Mouse (Mus musculus) G1E (cell line): ENCODE data around the gene Akap11.

Experiments
- CTCF ChIP-seq: IDR thresholded peaks from 2 replicates; pipeline ENCODE4 v1.5.1; 2012; ENCODE audit warnings: low read depth, low read length, inconsistent platforms, mixed read lengths
- POLR2AphosphoS5 ChIP-seq: IDR thresholded peaks from 2 replicates; pipeline ENCODE4 v1.6.1; 2012; ENCODE audit warnings: low read depth, low read length, inconsistent platforms; ENCODE audit not compliant: insufficient replicate concordance
- TAL1 ChIP-seq: conservative IDR thresholded peaks from 2 replicates; pipeline ENCODE4 v1.6.1; 2012; ENCODE audit warnings: low read depth, low read length, inconsistent platforms, mixed read lengths

DNA sequence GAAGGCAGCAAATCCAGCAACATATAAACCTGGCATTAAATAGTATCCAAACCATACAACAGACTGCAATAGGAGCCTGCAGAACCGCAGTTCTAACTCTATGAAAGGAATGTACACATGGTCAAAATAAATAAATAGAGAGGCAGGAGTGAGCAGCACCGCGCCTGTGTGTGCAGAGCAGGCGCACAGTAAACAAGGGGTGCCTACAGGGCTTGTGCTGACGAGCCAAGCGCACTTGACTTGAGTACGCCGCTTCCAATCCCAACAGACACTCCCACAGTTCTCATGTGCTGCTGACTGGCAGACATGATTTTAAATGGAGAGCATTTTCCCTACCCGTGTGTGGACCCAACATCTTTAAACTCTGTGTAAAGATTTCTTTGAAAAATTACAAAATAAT lies 44.0 kb downstream of the Akap11 start:
- TF ChIP-seq CTCF, result no peak
- no peak for TF ChIP-seq TAL1
- TF ChIP-seq POLR2AphosphoS5, result no peak
